Mouse (Mus musculus) bone marrow, adult 2 months (tissue): ENCODE data around the gene Spa17.

ENCODE experiments used
- CTCF ChIP-seq: fragments of 200-500 bp; IDR thresholded peaks from 2 replicates; pipeline ENCODE4 v1.5.1; 2011; ENCODE audit warnings: low read length, control low read depth; ENCODE audit not compliant: control insufficient read depth, insufficient read depth
- POLR2A ChIP-seq: fragments of 200-500 bp; IDR thresholded peaks from 2 replicates; pipeline ENCODE4 v1.6.1; 2011; ENCODE audit warnings: low read depth, mild to moderate bottlenecking, control low read depth, low read length, borderline replicate concordance; ENCODE audit not compliant: control insufficient read depth

GRCm38 (mm10) chr9:37563805-37564204 is 49.7 kb downstream of the Spa17 start:
- TF ChIP-seq CTCF (no peak), POLR2A (no peak)
